Mouse (Mus musculus): ENCODE measurements around the gene Serpina5.

DNA sequence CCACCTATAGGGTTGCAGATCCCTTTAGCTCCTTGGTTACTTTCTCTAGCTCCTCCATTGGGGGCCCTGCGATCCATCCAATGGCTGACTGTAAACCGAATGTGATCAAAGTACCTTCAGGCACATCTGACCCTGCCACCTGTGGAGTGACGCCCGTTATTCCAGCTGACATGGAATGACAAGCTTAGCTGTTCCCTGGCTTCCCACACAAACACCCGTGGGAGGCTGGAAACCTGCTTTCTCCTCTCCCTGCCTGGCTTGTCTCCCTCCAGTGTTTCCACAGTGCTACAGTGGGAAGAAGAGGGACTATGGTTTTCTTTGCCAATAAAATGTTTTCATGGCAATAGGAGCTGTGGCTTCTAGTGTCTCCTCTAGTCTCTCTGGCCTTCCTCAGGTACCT, 28.6 kb upstream of the Serpina5 start:
- TF ChIP-seq CTCF (conservative IDR thresholded peaks at IDR 0.05; ENCODE audit: low read length) (no peak), NANOG (IDR thresholded peaks at IDR 0.05; ENCODE audit: borderline replicate concordance, low read length) (no peak)

All from E14TG2a.4 (cell line).